Mouse (Mus musculus) stomach, embryonic 15.5 days (tissue): ENCODE measurements around the gene Dnmbp. TPM values are rescaled to one million over a fixed set of nuclear protein-coding genes. Genes with fewer than 3 reads are reported as not detected.
A peak's percentile ranks its signal among the peaks of the same experiment; 100 is the strongest.

Experiments
- ATAC-seq: fragments of 200-750 bp; cut with Nextera tagmentation; 2 replicates; pipeline ENCODE4 v1.8.0; 2017; ENCODE audit warnings: low read depth, moderate number of reproducible peaks, moderate TSS enrichment; ENCODE audit not compliant: insufficient read depth, low FRiP score
- H3K27ac ChIP-seq: fragments of 300-500 bp; sonication (generic); 2 replicates; pipeline ENCODE4 v1.5.1; 2015; ENCODE audit warnings: mild to moderate bottlenecking, inconsistent platforms
- H3K27me3 ChIP-seq: fragments of 300-500 bp; sonication (generic); replicated peaks from 2 replicates; pipeline ENCODE4 v1.6.1; 2015; ENCODE audit warnings: inconsistent platforms
- H3K36me3 ChIP-seq: fragments of 300-500 bp; sonication (generic); 2 replicates; pipeline ENCODE4 v1.6.1; 2015; ENCODE audit warnings: inconsistent platforms
- H3K4me1 ChIP-seq: fragments of 300-500 bp; sonication (generic); 2 replicates; pipeline ENCODE4 v1.6.1; 2015; ENCODE audit warnings: inconsistent platforms
- H3K4me2 ChIP-seq: fragments of 300-500 bp; sonication (generic); 2 replicates; pipeline ENCODE4 v1.6.1; 2015; ENCODE audit warnings: mild to moderate bottlenecking, inconsistent platforms
- H3K4me3 ChIP-seq: fragments of 300-500 bp; sonication (generic); replicated peaks from 2 replicates; pipeline ENCODE4 v1.5.1; 2015; ENCODE audit warnings: inconsistent platforms
- H3K9ac ChIP-seq: fragments of 300-500 bp; sonication (generic); 2 replicates; pipeline ENCODE4 v1.6.1; 2015; ENCODE audit warnings: inconsistent platforms
- H3K9me3 ChIP-seq: fragments of 300-500 bp; sonication (generic); 2 replicates; pipeline ENCODE4 v1.6.1; 2016; ENCODE audit warnings: inconsistent platforms
- WGBS: fragments of 180-500 bp; shearing (Covaris S2); methylation state at CpG from one replicate; pipeline ENCODE4 v1.1.7; 2015; 5-methylcytosine and 5-hydroxymethylcytosine counted together
- polyA plus RNA-seq: library from polyadenylated mRNA; unstranded; fragments of >200 nt; fragmentation: Nextera tagmentation; extraction: Ambion mirVana; gene quantifications from 2 replicates; pipeline ENCODE4 v1.2.1, GENCODE M21; 2015

The Dnmbp gene
- 29.9 and 31.7 TPM in 2 replicates for polyA plus RNA-seq

- H3K27ac ChIP-seq, result peak within 1 kb of the TSS; percentile 75
- H3K9ac ChIP-seq, result peak within 1 kb of the TSS; percentile 86
- peak within 1 kb of the TSS; percentile 76 for H3K4me3 ChIP-seq
- no peaks in the 10 kb centered on the region for H3K27me3 ChIP-seq
- no peaks in the 10 kb centered on the region for H3K9me3 ChIP-seq
- ATAC-seq, result peak; percentile 89
- H3K36me3 ChIP-seq, result no peaks in the 10 kb centered on the region
- H3K4me2 ChIP-seq, result peak within 1 kb of the TSS; percentile 79
- WGBS, result 4% methylated on average over 73 of the region's 94 CpGs
- H3K4me1 ChIP-seq, result peaks cover 13% of the 10 kb centered on the region
Observed at GRCm38 (mm10) chr19:43939769-43940689, at the start of gene Dnmbp. Dnmbp (minus strand) TSS chr19:43940191.

- Histone ChIP-seq H3K27me3 (no peaks in the 10 kb centered on the region), H3K36me3 (no peaks in the 10 kb centered on the region), H3K9ac (no peak within 1 kb of the TSS), H3K9me3 (no peaks in the 10 kb centered on the region), H3K4me2 (peak within 1 kb of the TSS; percentile 44), H3K4me1 (no peaks in the 10 kb centered on the region), H3K27ac (peak within 1 kb of the TSS; percentile 55; the same call in 1 of the 2 replicates), H3K4me3 (peak within 1 kb of the TSS; percentile 33)
- peak; percentile 77 for ATAC-seq
- WGBS, result 22% methylated on average over 30 of the region's 30 CpGs
Observed at GRCm38 (mm10) chr19:43986069-43986794, 46.2 kb upstream of the Dnmbp start, which contains the start of gene Cpn1. Cpn1 (minus strand) TSS chr19:43986556.

- Histone ChIP-seq H3K9ac (no peak overlapping the region), H3K4me1 (no peaks in the 10 kb centered on the region), H3K9me3 (no peaks in the 10 kb centered on the region), H3K4me3 (no peak overlapping the region), H3K36me3 (no peaks in the 10 kb centered on the region), H3K27ac (no peak overlapping the region), H3K4me2 (no peak overlapping the region), H3K27me3 (no peaks in the 10 kb centered on the region)
- no peak for ATAC-seq
- WGBS, result 87% methylated on average over 5 of the region's 5 CpGs
Observed at GRCm38 (mm10) chr19:43981992-43982391, 42.0 kb upstream of the Dnmbp start.

GRCm38 (mm10) chr19:43980711-43981110 is 40.7 kb upstream of the Dnmbp start:
- ATAC-seq, result no peak

GRCm38 (mm10) chr19:43977799-43978198 is 37.8 kb upstream of the Dnmbp start:
- 66% methylated on average over 3 of the region's 3 CpGs for WGBS
- H3K4me1 ChIP-seq, result no peaks in the 10 kb centered on the region
- H3K9me3 ChIP-seq, result no peaks in the 10 kb centered on the region
- no peaks in the 10 kb centered on the region for H3K27me3 ChIP-seq
- H3K4me3 ChIP-seq, result no peak overlapping the region
- no peak overlapping the region for H3K4me2 ChIP-seq
- no peak overlapping the region for H3K27ac ChIP-seq
- no peak for ATAC-seq
- no peaks in the 10 kb centered on the region for H3K36me3 ChIP-seq
- H3K9ac ChIP-seq, result no peak overlapping the region

More at GRCm38 (mm10) chr19:43980711-43981110, 40.7 kb upstream of the Dnmbp start:
- Histone ChIP-seq H3K9me3 (no peaks in the 10 kb centered on the region), H3K4me1 (no peaks in the 10 kb centered on the region), H3K9ac (no peak overlapping the region), H3K27me3 (no peaks in the 10 kb centered on the region), H3K36me3 (no peaks in the 10 kb centered on the region), H3K27ac (no peak overlapping the region), H3K4me3 (no peak overlapping the region), H3K4me2 (no peak overlapping the region)
- WGBS, result 91% methylated on average over 17 of the region's 17 CpGs

- Histone ChIP-seq H3K27ac (no peak overlapping the region), H3K27me3 (no peaks in the 10 kb centered on the region), H3K4me3 (no peak overlapping the region), H3K9me3 (no peaks in the 10 kb centered on the region), H3K9ac (no peak overlapping the region), H3K4me1 (no peaks in the 10 kb centered on the region), H3K36me3 (no peaks in the 10 kb centered on the region), H3K4me2 (no peak overlapping the region)
- 52% methylated on average over 6 of the region's 6 CpGs for WGBS
- ATAC-seq, result no peak
Observed at GRCm38 (mm10) chr19:43976661-43977060, 36.7 kb upstream of the Dnmbp start.

GRCm38 (mm10) chr19:43974221-43974620 is 34.2 kb upstream of the Dnmbp start:
- Histone ChIP-seq H3K4me2 (no peak overlapping the region), H3K4me3 (no peak overlapping the region), H3K27ac (no peak overlapping the region), H3K4me1 (no peaks in the 10 kb centered on the region), H3K27me3 (no peaks in the 10 kb centered on the region), H3K9me3 (no peaks in the 10 kb centered on the region), H3K36me3 (no peaks in the 10 kb centered on the region), H3K9ac (no peak overlapping the region)
- 83% methylated on average over 6 of the region's 6 CpGs for WGBS
- no peak for ATAC-seq

GRCm38 (mm10) chr19:43973711-43974110 is 33.7 kb upstream of the Dnmbp start:
- H3K9ac ChIP-seq, result no peak overlapping the region
- ATAC-seq, result no peak
- no peak overlapping the region for H3K4me3 ChIP-seq
- H3K4me2 ChIP-seq, result no peak overlapping the region
- no peaks in the 10 kb centered on the region for H3K4me1 ChIP-seq
- no peaks in the 10 kb centered on the region for H3K9me3 ChIP-seq
- H3K27me3 ChIP-seq, result no peaks in the 10 kb centered on the region
- no peak overlapping the region for H3K27ac ChIP-seq
- 72% methylated on average over 9 of the region's 9 CpGs for WGBS
- H3K36me3 ChIP-seq, result no peaks in the 10 kb centered on the region

GRCm38 (mm10) chr19:43972129-43972528 is 32.1 kb upstream of the Dnmbp start:
- H3K9ac ChIP-seq, result no peak overlapping the region
- H3K27me3 ChIP-seq, result no peaks in the 10 kb centered on the region
- no peak overlapping the region for H3K4me3 ChIP-seq
- WGBS, result 89% methylated on average over 8 of the region's 8 CpGs
- H3K4me1 ChIP-seq, result no peaks in the 10 kb centered on the region
- no peak overlapping the region for H3K27ac ChIP-seq
- ATAC-seq, result no peak
- no peaks in the 10 kb centered on the region for H3K36me3 ChIP-seq
- H3K9me3 ChIP-seq, result no peaks in the 10 kb centered on the region
- no peak overlapping the region for H3K4me2 ChIP-seq

- no peak for ATAC-seq
- 71% methylated on average over 8 of the region's 11 CpGs for WGBS
- Histone ChIP-seq H3K27ac (no peak overlapping the region), H3K4me3 (no peak overlapping the region), H3K27me3 (no peaks in the 10 kb centered on the region), H3K9me3 (no peaks in the 10 kb centered on the region), H3K4me1 (no peaks in the 10 kb centered on the region), H3K4me2 (no peak overlapping the region), H3K9ac (no peak overlapping the region), H3K36me3 (no peaks in the 10 kb centered on the region)
Observed at GRCm38 (mm10) chr19:43968436-43969026, 28.5 kb upstream of the Dnmbp start.

- 75% methylated on average over 2 of the region's 2 CpGs for WGBS
- H3K27ac ChIP-seq, result no peak overlapping the region
- no peak overlapping the region for H3K4me3 ChIP-seq
- no peak overlapping the region for H3K9ac ChIP-seq
- no peaks in the 10 kb centered on the region for H3K4me1 ChIP-seq
- no peak for ATAC-seq
- no peaks in the 10 kb centered on the region for H3K9me3 ChIP-seq
- no peaks in the 10 kb centered on the region for H3K27me3 ChIP-seq
- no peak overlapping the region for H3K4me2 ChIP-seq
- no peaks in the 10 kb centered on the region for H3K36me3 ChIP-seq
Observed at GRCm38 (mm10) chr19:43966481-43966880, 26.5 kb upstream of the Dnmbp start.
